Mouse (Mus musculus) cerebellum, adult 2 months (tissue): ENCODE measurements around the gene Adamts13. TPM values are rescaled to one million over a fixed set of nuclear protein-coding genes. Genes with fewer than 3 reads are reported as not detected.
A peak's percentile ranks its signal among the peaks of the same experiment; 100 is the strongest.

ENCODE experiments used
- DNase-seq, 2 experiments: peaks; one replicate each; pipeline ENCODE4 v3.0.0; 2021
- H3K27ac ChIP-seq: fragments of 200-500 bp; 2 replicates; pipeline ENCODE4 v1.5.1; 2012; ENCODE audit warnings: low read length, control low read depth, inconsistent platforms; ENCODE audit not compliant: insufficient read depth
- H3K27me3 ChIP-seq: fragments of 200-500 bp; 2 replicates; pipeline ENCODE4 v1.6.1; 2012; ENCODE audit warnings: inconsistent platforms, mild to moderate bottlenecking, low read length, moderate library complexity; ENCODE audit not compliant: control insufficient read depth, insufficient read depth
- H3K4me1 ChIP-seq: fragments of 200-500 bp; 2 replicates; pipeline ENCODE4 v1.6.1; 2011; ENCODE audit warnings: low read length; ENCODE audit not compliant: control insufficient read depth, insufficient read depth
- H3K4me3 ChIP-seq: fragments of 200-500 bp; replicated peaks from 2 replicates; pipeline ENCODE3; 2011; ENCODE audit warnings: mild to moderate bottlenecking, low read depth, low read length, control low read depth; ENCODE audit not compliant: insufficient read depth
- CTCF ChIP-seq: fragments of 200-500 bp; IDR thresholded peaks from 2 replicates; pipeline ENCODE4 v1.5.1; 2011; ENCODE audit warnings: low read depth, mild to moderate bottlenecking, control low read depth, low read length, moderate library complexity, borderline replicate concordance; ENCODE audit not compliant: insufficient read depth
- POLR2A ChIP-seq: fragments of 200-500 bp; IDR thresholded peaks from 2 replicates; pipeline ENCODE4 v1.6.1; 2011; ENCODE audit warnings: low read length, control low read depth, borderline replicate concordance; ENCODE audit not compliant: insufficient read depth
- WGBS: fragments of 180-500 bp; shearing (Covaris S2); methylation state at CpG from one replicate; pipeline ENCODE4 v1.1.7; 2018; 5-methylcytosine and 5-hydroxymethylcytosine counted together
- polyA plus RNA-seq: library from polyadenylated mRNA; depleted of rRNA; stranded (reverse); fragments of >200 nt; gene quantifications from 2 replicates; pipeline ENCODE4 v1.2.3, GENCODE M21; 2012

The Adamts13 gene
- polyA plus RNA-seq, 1 experiment = not detected

GRCm38 (mm10) chr2:27042131-27042844 is 69.1 kb downstream of the Adamts13 start:
- H3K4me1 ChIP-seq = no peaks in the 10 kb centered on the region
- no peak overlapping the region for H3K27ac ChIP-seq
- no peak for TF ChIP-seq POLR2A
- no peak for TF ChIP-seq CTCF
- no peak overlapping the region for H3K4me3 ChIP-seq
- DNase-seq = no peak
- H3K27me3 ChIP-seq = no peaks in the 10 kb centered on the region
- WGBS = 43% methylated on average over 8 of the region's 8 CpGs

DNA sequence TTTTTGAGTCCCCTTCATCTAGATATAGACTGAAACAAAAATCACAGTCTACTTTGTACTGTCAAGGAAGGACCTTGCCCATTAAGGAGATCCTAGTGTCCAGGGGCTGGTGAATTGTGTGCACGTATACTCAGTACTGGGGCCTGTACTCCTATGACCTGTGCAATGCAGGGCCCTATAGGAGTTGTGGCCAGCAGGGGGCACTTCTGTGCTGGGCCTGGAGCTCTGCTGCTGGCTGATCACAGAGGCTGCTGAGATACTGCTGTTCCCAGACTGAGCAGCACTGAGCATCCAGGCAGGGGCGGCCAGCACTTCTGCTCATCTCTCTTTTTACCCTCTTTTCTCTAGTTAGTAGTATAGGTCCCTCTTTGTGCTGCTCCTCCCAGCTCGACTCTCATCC is 70.2 kb downstream of the Adamts13 start:
- H3K27ac ChIP-seq = no peak overlapping the region
- H3K27me3 ChIP-seq = no peaks in the 10 kb centered on the region
- no peaks in the 10 kb centered on the region for H3K4me1 ChIP-seq
- WGBS = 26% methylated on average over 3 of the region's 3 CpGs
- H3K4me3 ChIP-seq = no peak overlapping the region
- DNase-seq = peak; percentile 74 to 80
- TF ChIP-seq CTCF (peak; percentile 81), POLR2A (no peak)

- Histone ChIP-seq H3K27me3 (no peaks in the 10 kb centered on the region), H3K27ac (no peak overlapping the region), H3K4me3 (no peak overlapping the region), H3K4me1 (no peaks in the 10 kb centered on the region)
- no peak for DNase-seq
- no peak for TF ChIP-seq CTCF
- TF ChIP-seq POLR2A = no peak
- WGBS = 64% methylated on average over 4 of the region's 4 CpGs
These were observed 71.0 kb downstream of the Adamts13 start for GRCm38 (mm10) chr2:27044166-27044565.

- no peak overlapping the region for H3K4me3 ChIP-seq
- H3K4me1 ChIP-seq = no peaks in the 10 kb centered on the region
- no peaks in the 10 kb centered on the region for H3K27me3 ChIP-seq
- DNase-seq = no peak
- no peak for TF ChIP-seq POLR2A
- no peak for TF ChIP-seq CTCF
- WGBS = 66% methylated on average over 3 of the region's 3 CpGs
- no peak overlapping the region for H3K27ac ChIP-seq
These were observed 71.4 kb downstream of the Adamts13 start for GRCm38 (mm10) chr2:27044641-27045040.

DNA sequence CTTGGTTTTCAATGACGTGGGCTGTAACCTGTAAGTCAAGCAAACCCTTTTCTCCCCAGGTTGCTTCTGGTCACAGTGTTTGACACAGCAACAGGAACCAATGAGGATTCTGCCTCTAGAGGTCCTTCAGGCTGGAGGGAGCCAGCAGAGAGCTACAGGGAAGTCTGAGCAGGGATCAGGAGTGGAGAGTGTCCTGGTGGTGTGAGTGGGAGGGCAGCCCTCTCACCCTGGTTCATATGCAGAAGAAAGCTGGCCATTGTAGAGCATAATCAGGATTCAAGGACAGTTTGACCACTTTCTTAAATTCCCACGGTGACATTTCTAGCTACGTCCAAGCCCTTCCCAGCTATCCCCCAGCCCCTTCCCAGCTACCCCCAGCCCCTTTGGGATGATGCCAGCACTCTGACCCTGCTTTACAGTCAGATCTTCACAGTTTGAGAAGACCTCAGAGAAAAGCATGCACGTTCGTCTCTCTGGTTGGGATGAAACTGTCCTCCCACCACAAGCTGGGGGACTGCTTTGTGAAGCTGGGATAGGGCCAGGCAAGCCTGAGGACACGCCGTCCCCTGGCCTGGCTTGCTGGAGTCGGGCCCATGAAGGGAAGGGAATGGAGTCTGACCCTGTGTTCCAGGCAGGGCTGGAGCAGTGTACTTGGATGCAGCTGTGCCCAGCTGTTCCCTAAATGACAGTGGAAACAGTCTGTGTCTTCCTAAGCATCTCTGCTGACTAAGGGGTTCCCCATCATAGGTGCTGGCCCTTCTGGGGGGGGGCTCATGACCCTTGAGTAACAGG is 73.0 kb downstream of the Adamts13 start:
- peak in 1 of 2 experiments; percentile 24 for DNase-seq
- no peaks in the 10 kb centered on the region for H3K27me3 ChIP-seq
- TF ChIP-seq CTCF = no peak
- TF ChIP-seq POLR2A = no peak
- H3K4me1 ChIP-seq = no peaks in the 10 kb centered on the region
- no peak overlapping the region for H3K4me3 ChIP-seq
- H3K27ac ChIP-seq = no peak overlapping the region
- WGBS = 44% methylated on average over 8 of the region's 8 CpGs

DNA sequence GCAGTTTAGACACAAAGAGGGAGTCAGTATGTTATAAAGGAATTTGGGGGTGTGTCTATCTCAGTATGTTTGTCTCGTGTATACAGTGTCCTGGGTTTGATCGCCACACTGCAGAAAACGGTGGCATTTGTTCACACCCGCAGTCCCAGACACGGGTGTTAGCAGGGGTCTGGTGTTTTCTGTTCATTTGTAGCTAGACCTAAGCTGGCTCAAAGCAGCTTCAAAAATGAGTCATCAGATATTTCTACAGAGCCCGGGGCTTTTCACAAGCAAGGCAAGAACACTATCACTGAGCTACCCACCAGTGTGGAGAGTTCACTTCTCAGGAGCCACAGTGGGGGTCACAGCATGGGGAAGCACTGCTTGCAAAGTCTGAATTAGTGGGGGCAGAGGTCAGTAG is 76.2 kb downstream of the Adamts13 start:
- TF ChIP-seq POLR2A (no peak), CTCF (no peak)
- 24% methylated on average over 6 of the region's 6 CpGs for WGBS
- Histone ChIP-seq H3K4me3 (no peak overlapping the region), H3K4me1 (no peaks in the 10 kb centered on the region), H3K27me3 (no peaks in the 10 kb centered on the region), H3K27ac (no peak overlapping the region)
- no peak for DNase-seq

- H3K27ac ChIP-seq = no peak overlapping the region
- TF ChIP-seq CTCF (no peak), POLR2A (no peak)
- WGBS = 31% methylated on average over 4 of the region's 4 CpGs
- H3K4me1 ChIP-seq = no peaks in the 10 kb centered on the region
- no peak overlapping the region for H3K4me3 ChIP-seq
- H3K27me3 ChIP-seq = no peaks in the 10 kb centered on the region
- DNase-seq = no peak
These were observed 85.0 kb downstream of the Adamts13 start for GRCm38 (mm10) chr2:27058251-27058650.

DNA sequence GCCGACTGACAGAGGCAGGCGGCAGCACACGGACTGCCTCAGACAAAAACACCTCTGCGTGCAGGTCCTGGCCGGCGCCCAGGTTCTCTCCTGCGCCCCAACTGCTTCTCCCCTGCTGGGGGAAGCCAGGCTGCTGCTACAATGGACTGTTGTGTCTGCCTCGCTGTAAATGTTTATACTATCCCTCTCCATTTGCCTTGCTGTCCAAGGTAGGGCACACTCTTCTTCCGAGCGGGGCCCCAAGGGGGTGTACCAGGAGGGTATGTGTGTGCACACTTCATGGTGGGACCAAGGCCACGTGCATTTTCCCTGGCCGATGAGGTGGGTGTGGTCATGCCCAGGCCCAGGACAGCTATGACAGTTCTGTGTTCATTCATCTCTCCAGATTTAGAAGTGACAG is 85.5 kb downstream of the Adamts13 start:
- no peak overlapping the region for H3K27ac ChIP-seq
- no peaks in the 10 kb centered on the region for H3K4me1 ChIP-seq
- WGBS = 6% methylated on average over 12 of the region's 12 CpGs
- no peak for TF ChIP-seq POLR2A
- TF ChIP-seq CTCF = no peak
- DNase-seq = peak in 1 of 2 experiments; percentile 30
- H3K4me3 ChIP-seq = no peak overlapping the region
- H3K27me3 ChIP-seq = no peaks in the 10 kb centered on the region
